Mouse (Mus musculus) midbrain, embryonic 14.5 days (tissue): ENCODE results near the gene Reep3. TPM values are rescaled to one million over a fixed set of nuclear protein-coding genes. Genes with fewer than 3 reads are reported as not detected.

Experiments used
- ATAC-seq: fragments of 200-750 bp; cut with Nextera tagmentation; 2 replicates; pipeline ENCODE4 v1.8.0; 2017; ENCODE audit warnings: moderate number of reproducible peaks, moderate library complexity; ENCODE audit not compliant: low FRiP score, low TSS enrichment
- DNase-seq: peaks from one replicate; pipeline ENCODE4 v3.0.0-alpha.2; 2015
- H3K27ac ChIP-seq: fragments of 300-500 bp; sonication (generic); replicated peaks from 2 replicates; pipeline ENCODE4 v1.5.1; 2014; ENCODE audit warnings: mild to moderate bottlenecking, low read depth, low read length, moderate library complexity
- H3K27me3 ChIP-seq: fragments of 300-500 bp; sonication (generic); 2 replicates; pipeline ENCODE4 v1.6.1; 2014; ENCODE audit warnings: low read length, control low read depth, mixed read lengths; ENCODE audit not compliant: control insufficient read depth, insufficient read depth
- H3K36me3 ChIP-seq: fragments of 300-500 bp; sonication (generic); 2 replicates; pipeline ENCODE4 v1.6.1; 2014; ENCODE audit warnings: low read length, control low read depth; ENCODE audit not compliant: control insufficient read depth, insufficient read depth
- H3K4me1 ChIP-seq: fragments of 300-500 bp; sonication (generic); 2 replicates; pipeline ENCODE4 v1.6.1; 2014; ENCODE audit warnings: mild to moderate bottlenecking, antibody characterized with exemption, low read length, control low read depth; ENCODE audit not compliant: control insufficient read depth, insufficient read depth
- H3K4me2 ChIP-seq: fragments of 300-500 bp; sonication (generic); 2 replicates; pipeline ENCODE4 v1.6.1; 2014; ENCODE audit warnings: mild to moderate bottlenecking, low read length, moderate library complexity
- H3K4me3 ChIP-seq: fragments of 300-500 bp; sonication (generic); replicated peaks from 2 replicates; pipeline ENCODE4 v1.5.1; 2014; ENCODE audit warnings: low read depth, low read length
- H3K9ac ChIP-seq: fragments of 300-500 bp; sonication (generic); replicated peaks from 2 replicates; pipeline ENCODE4 v1.6.1; 2014; ENCODE audit warnings: mild to moderate bottlenecking, low read length, moderate library complexity
- H3K9me3 ChIP-seq: fragments of 300-500 bp; sonication (generic); 2 replicates; pipeline ENCODE4 v1.6.1; 2016; ENCODE audit warnings: low read length, control low read depth, mixed read lengths; ENCODE audit not compliant: control insufficient read depth
- WGBS: fragments of 180-500 bp; shearing (Covaris S2); extraction: QIAGEN DNeasy Blood & Tissue Kit; methylation state at CpG from one replicate; pipeline ENCODE4 v1.1.7; 2014; 5-methylcytosine and 5-hydroxymethylcytosine counted together
- polyA plus RNA-seq: library from polyadenylated mRNA; unstranded; fragments of >200 nt; fragmentation: Nextera tagmentation; extraction: Ambion mirVana; gene quantifications from 2 replicates; pipeline ENCODE4 v1.2.1, GENCODE M21; 2014

Reep3 gene
- polyA plus RNA-seq, 1 experiment from 2014 or later: 35.5 TPM

DNA sequence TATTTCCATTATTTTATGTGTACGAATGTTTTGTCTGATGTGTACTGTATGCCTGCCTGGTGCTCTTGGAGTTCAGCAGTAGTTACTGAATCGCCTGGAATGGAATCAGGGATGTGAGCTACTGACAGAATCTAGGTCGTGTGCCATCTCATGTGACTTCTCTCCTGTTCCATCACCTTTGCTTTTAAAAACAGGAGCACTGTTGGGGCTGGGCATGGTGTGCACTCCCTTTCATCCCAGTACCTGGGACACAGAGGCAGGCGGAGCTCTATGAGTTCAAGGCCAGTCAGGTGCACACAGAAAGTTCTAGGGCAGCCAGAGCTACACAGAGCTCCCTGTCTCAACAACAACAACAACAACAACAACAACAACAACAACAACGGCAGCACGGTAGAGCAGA, 39.0 kb downstream of the Reep3 start:
- ATAC-seq (no peak), DNase-seq (no peak)
- Histone ChIP-seq H3K4me3 (no peak overlapping the region), H3K4me2 (no peak overlapping the region), H3K36me3 (no peaks in the 10 kb centered on the region), H3K9ac (no peak overlapping the region), H3K4me1 (peaks cover 16% of the 10 kb centered on the region), H3K27me3 (no peaks in the 10 kb centered on the region), H3K27ac (no peak overlapping the region; the same call in 1 of the 2 replicates), H3K9me3 (no peaks in the 10 kb centered on the region)
- 96% methylated on average over 6 of the region's 6 CpGs for WGBS

DNA sequence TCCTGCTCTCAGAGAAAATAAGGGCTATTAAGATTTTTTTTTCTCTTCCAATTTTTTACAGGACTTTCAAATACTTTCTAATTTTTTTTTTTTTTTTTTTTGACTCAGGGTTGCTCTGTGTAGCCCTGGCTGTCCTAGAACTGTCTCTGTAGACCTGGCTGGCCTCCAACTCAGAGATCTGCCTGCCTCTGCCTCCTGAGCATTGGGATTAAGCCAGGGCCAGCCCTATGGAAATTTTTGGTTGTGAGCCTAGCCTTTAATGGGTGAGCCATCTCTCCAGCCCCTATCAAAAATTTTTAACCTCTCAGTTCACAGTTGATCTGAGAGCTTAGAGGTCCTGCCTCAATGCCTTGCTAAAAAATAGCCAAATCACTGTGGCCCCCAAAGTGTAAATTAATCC, 39.5 kb downstream of the Reep3 start:
- H3K27ac ChIP-seq: no peak overlapping the region
- no peaks in the 10 kb centered on the region for H3K27me3 ChIP-seq

DNA sequence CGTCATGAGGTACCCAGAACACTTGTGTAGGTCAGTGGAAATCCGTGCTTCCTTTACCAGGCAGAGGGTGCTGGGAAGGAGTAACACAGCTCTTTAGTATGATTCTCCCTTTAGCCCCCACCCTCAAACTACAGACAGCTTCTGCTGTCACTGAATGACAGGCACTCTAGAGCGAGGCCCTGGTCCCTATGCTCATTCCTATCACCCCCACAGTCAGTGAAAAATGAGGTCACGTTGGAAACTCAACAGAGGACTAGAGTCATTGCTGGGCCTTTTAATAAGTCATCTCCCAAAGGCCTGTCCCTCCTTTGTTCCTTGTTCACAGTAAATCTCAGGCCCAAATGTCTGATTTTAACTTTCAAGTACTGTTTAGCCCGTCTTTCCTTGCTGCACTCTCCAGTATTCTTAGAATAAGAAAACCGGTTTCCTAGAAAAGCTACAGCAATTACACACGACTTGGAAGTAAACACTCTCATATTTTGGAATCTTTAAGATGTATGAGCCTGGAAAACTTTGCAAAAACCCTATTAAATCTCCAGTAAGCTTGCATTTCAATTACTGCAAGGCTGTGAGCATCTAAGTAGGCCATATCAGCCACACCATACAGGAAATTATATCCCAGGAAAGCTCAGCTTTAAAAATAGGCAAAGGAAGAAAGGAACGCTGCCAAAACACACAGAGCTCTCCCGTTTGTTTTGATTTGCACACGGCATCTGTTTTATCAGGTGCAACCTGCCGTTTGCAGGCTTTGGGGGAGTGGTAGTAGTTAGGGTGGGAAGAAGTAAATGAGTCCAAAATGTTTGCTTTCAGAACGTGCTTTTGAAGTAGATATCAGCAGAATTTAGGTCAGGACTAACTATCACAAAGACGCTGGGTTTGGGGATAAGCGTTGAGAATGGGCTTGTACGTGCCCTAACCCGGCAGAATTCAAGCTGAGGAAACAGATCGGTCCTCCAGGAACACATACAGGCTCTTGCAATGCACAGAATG, 40.6 kb downstream of the Reep3 start:
- H3K27ac ChIP-seq: peak overlapping the region; percentile 26; the same call in 1 of the 2 replicates
- WGBS: 74% methylated on average over 17 of the region's 17 CpGs
- no peaks in the 10 kb centered on the region for H3K27me3 ChIP-seq
- ATAC-seq: no peak
- no peak for DNase-seq
- H3K4me1 ChIP-seq: peaks cover 12% of the 10 kb centered on the region
- no peak overlapping the region for H3K4me3 ChIP-seq
- H3K9ac ChIP-seq: no peak overlapping the region
- no peaks in the 10 kb centered on the region for H3K9me3 ChIP-seq
- H3K4me2 ChIP-seq: no peak overlapping the region
- no peaks in the 10 kb centered on the region for H3K36me3 ChIP-seq

More for the DNA sequence above, 39.5 kb downstream of the Reep3 start:
- no peak overlapping the region for H3K4me2 ChIP-seq
- ATAC-seq: no peak
- no peak overlapping the region for H3K9ac ChIP-seq
- no peak for DNase-seq
- no peaks in the 10 kb centered on the region for H3K9me3 ChIP-seq
- H3K4me3 ChIP-seq: no peak overlapping the region
- no peaks in the 10 kb centered on the region for H3K36me3 ChIP-seq
- peaks cover 18% of the 10 kb centered on the region for H3K4me1 ChIP-seq

DNA sequence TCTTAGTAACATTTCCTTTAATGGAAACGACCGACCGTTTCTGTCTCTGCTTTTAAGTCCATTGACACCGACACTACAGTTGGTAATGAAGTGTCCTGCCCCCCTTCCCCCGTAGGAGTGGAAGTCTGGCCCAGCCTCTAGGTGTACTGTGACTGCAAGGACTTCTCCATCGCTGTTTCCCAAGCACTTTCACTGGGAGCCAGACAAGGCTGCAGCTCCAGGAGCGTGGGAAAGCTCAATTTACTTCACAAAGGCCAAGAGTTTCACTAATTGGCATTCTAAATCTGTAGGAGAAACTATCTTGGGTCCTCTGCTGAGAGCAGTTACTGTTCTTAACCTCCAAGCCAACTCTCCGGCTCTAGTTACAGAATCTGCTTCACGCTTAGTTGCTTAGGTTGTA, 43.3 kb downstream of the Reep3 start:
- Histone ChIP-seq H3K9me3 (no peaks in the 10 kb centered on the region), H3K9ac (no peak overlapping the region), H3K4me2 (0 out of 2 replicates have a peak overlapping the region, but pooled peaks have one; percentile 15), H3K36me3 (no peaks in the 10 kb centered on the region), H3K27me3 (no peaks in the 10 kb centered on the region), H3K4me3 (no peak overlapping the region), H3K27ac (0 out of 2 replicates have a peak overlapping the region, but pooled peaks have one; percentile 37), H3K4me1 (peaks cover 12% of the 10 kb centered on the region)
- DNase-seq (peak; percentile 58), ATAC-seq (no peak)
- WGBS: 13% methylated on average over 9 of the region's 9 CpGs

DNA sequence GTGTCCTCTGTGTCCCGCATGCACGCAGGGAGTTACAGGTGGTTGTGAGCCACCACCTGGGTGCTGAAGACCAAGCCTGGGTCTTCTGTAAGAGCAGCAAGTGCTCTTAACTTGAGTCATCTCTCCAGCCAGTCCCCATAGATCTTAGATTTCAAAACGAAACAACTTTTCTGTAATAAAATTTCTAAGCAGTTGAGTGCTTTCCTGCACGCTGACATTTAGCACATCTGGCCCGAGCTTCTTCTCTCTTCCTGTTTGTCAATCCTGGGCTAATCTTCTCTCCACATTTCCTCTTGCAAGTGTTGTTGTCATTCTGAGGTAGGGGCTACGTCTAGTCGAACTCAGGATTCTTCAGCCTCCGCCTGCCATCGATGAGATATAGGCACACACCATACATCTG, 44.3 kb downstream of the Reep3 start:
- DNase-seq (no peak), ATAC-seq (no peak)
- no peak overlapping the region for H3K4me2 ChIP-seq
- no peak overlapping the region for H3K9ac ChIP-seq
- H3K27me3 ChIP-seq: no peaks in the 10 kb centered on the region
- H3K27ac ChIP-seq: 0 out of 2 replicates have a peak overlapping the region, but pooled peaks have one; percentile 17
- 83% methylated on average over 9 of the region's 9 CpGs for whole genome bisulfite sequencing
- no peak overlapping the region for H3K4me3 ChIP-seq
- peaks cover 12% of the 10 kb centered on the region for H3K4me1 ChIP-seq
- H3K9me3 ChIP-seq: no peaks in the 10 kb centered on the region
- H3K36me3 ChIP-seq: no peaks in the 10 kb centered on the region

DNA sequence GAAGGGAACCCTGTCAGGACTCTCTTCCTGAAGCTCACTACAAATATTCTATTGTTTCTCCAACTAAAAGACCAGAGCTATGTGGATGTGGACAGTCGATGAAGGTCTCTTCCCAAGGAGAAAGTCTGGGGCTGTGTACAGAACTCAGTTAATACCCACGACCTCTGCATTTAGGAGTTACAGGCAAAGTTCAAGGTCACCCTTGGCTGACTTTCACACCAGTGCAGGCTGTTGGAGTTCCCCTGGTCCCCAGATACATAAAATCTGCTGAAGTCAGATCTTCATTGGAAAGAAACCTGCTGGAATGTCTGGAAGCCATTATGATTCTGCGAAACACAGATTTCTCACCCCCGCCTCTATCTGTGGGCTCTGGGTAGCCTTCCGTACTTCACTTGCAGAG, 45.3 kb downstream of the Reep3 start:
- H3K4me3 ChIP-seq: no peak overlapping the region
- no peak overlapping the region for H3K4me2 ChIP-seq
- H3K9me3 ChIP-seq: no peaks in the 10 kb centered on the region
- ATAC-seq: no peak
- H3K9ac ChIP-seq: no peak overlapping the region
- 82% methylated on average over 5 of the region's 5 CpGs for WGBS
- H3K27ac ChIP-seq: no peak overlapping the region
- H3K4me1 ChIP-seq: peaks cover 12% of the 10 kb centered on the region
- DNase-seq: no peak
- no peaks in the 10 kb centered on the region for H3K36me3 ChIP-seq
- no peaks in the 10 kb centered on the region for H3K27me3 ChIP-seq

DNA sequence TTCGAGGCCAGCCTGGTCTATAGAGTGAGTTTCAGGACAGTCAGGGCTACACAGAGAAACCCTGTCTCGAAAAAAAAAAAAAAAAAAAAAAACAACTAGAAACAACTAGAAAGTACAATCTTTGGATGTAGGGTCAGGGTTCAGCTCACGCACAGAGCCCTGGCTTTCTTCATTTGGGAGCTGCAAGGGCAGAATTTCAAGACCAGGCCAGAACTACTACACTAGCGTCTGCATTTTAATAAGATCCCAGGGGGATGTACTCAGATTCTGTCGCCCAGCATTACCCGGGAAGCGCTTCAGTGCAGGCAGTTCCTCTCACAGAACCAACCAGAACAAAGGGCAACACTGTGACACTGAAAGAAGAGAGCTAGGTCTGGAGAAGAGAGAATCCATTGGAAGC, 46.0 kb downstream of the Reep3 start:
- Histone ChIP-seq H3K4me2 (no peak overlapping the region), H3K9me3 (no peaks in the 10 kb centered on the region), H3K4me3 (no peak overlapping the region), H3K36me3 (no peaks in the 10 kb centered on the region), H3K27me3 (no peaks in the 10 kb centered on the region), H3K9ac (no peak overlapping the region), H3K27ac (no peak overlapping the region), H3K4me1 (peaks cover 14% of the 10 kb centered on the region)
- 56% methylated on average over 7 of the region's 7 CpGs for WGBS
- ATAC-seq: no peak
- no peak for DNase-seq

DNA sequence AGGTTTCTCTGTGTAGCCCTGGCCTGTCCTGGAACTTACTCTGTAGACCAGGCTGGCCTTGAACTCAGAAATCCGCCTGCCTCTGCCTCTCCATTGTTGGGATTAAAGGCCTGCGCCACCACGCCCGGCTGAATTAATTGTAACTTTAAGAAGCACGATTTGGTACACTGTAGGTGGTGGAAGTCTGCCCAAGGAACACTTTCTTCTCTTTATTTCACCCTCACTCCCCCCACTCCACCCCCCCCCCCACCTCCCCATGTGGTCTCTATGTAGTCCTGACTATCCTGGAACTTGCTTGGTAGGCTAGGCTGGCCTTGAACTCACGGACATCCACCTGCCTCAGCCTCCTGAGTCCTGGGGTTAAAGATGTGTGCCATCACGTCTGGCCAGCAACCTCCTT, 47.1 kb downstream of the Reep3 start:
- H3K9me3 ChIP-seq: no peaks in the 10 kb centered on the region
- no peaks in the 10 kb centered on the region for H3K27me3 ChIP-seq
- H3K9ac ChIP-seq: no peak overlapping the region
- H3K36me3 ChIP-seq: no peaks in the 10 kb centered on the region
- H3K4me2 ChIP-seq: no peak overlapping the region
- DNase-seq: no peak
- peaks cover 19% of the 10 kb centered on the region for H3K4me1 ChIP-seq
- no peak overlapping the region for H3K27ac ChIP-seq
- 89% methylated on average over 7 of the region's 7 CpGs for WGBS
- no peak overlapping the region for H3K4me3 ChIP-seq
- ATAC-seq: no peak
